Mouse (Mus musculus): Measurements from ENCODE around the gene Phyhd1. TPM values are rescaled to one million over a fixed set of nuclear protein-coding genes. Genes with fewer than 3 reads are reported as not detected.

Phyhd1 gene
- total RNA-seq, 1 experiment from 2014 or later: 3.1 TPM

Other genes with a start within 250 kb of the Phyhd1 start
- 11.5 and 15.6 TPM in 2 replicates for gene Wdr34, start 217.3 kb upstream of the Phyhd1 start, total RNA-seq (2017)
- gene Set, start 208.8 kb upstream of the Phyhd1 start, total RNA-seq (2017): 1,475 and 1,487 TPM in 2 replicates
- gene Pkn3, start 188.5 kb upstream of the Phyhd1 start, total RNA-seq (2017): 11.8 and 22.9 TPM in 2 replicates
- gene Zdhhc12, start 172.6 kb upstream of the Phyhd1 start, total RNA-seq (2017): 8.0 and 11.4 TPM in 2 replicates
- 11.8 and 17.4 TPM in 2 replicates for gene Zer1, start 141.6 kb upstream of the Phyhd1 start, total RNA-seq (2017)
- 30.2 and 49.2 TPM in 2 replicates for gene Tbc1d13, start 132.5 kb upstream of the Phyhd1 start, total RNA-seq (2017)
- 5.8 and 5.9 TPM in 2 replicates for gene Endog, start 94.7 kb upstream of the Phyhd1 start, total RNA-seq (2017)
- 29.8 and 38.4 TPM in 2 replicates for gene Spout1, start 87.7 kb upstream of the Phyhd1 start, total RNA-seq (2017)
- 4.5 and 13.5 TPM in 2 replicates for gene Kyat1, start 60.4 kb upstream of the Phyhd1 start, total RNA-seq (2017)
- 3.9 and 11.0 TPM in 2 replicates for gene Lrrc8a, start 28.5 kb upstream of the Phyhd1 start, total RNA-seq (2017)
- 5.3 TPM in 1 of 2 replicates, not detected in the other for gene Gm28035, start 25.6 kb upstream of the Phyhd1 start, total RNA-seq (2017)
- not detected in 2 replicates for gene Gm28038, start 14.8 kb downstream of the Phyhd1 start, total RNA-seq (2017)
- 9.7 and 12.1 TPM in 2 replicates for gene Dolk, start 20.1 kb downstream of the Phyhd1 start, total RNA-seq (2017)
- gene Nup188, start 20.2 kb downstream of the Phyhd1 start, total RNA-seq (2017): 30.9 and 31.6 TPM in 2 replicates
- 15.1 and 31.5 TPM in 2 replicates for gene Sh3glb2, start 93.1 kb downstream of the Phyhd1 start, total RNA-seq (2017)
- 9.1 and 15.0 TPM in 2 replicates for gene Miga2, start 98.0 kb downstream of the Phyhd1 start, total RNA-seq (2017)
- gene Dolpp1, start 126.1 kb downstream of the Phyhd1 start, total RNA-seq (2017): 33.9 and 35.7 TPM in 2 replicates
- 17.1 and 17.3 TPM in 2 replicates for gene Crat, start 149.6 kb downstream of the Phyhd1 start, total RNA-seq (2017)
- 46.4 and 76.0 TPM in 2 replicates for gene Ptpa, start 149.8 kb downstream of the Phyhd1 start, total RNA-seq (2017)
- gene Ier5l, start 208.0 kb downstream of the Phyhd1 start, total RNA-seq (2017): 0.58 and 1.8 TPM in 2 replicates